ENCODE assay signal across 16 mouse cellular contexts in genomic region chr3:97274516-97275230, GRCm38 (mm10). TPM values are rescaled to one million over a fixed set of nuclear protein-coding genes. Genes with fewer than 3 reads are reported as not detected.
DNase-seq lines count a peak whose midpoint lies in the region; ATAC-seq and TF ChIP-seq lines count a peak whose summit lies in the region.
"Had no signal": no experiment of that assay in that cellular context is flagged by ENCODE, and none has a peak within 500 bp of the region (broad histone marks: within the 10 kb centered on the region; RNA-seq: fewer than 3 reads in every experiment).

No protein-coding gene starts in this region.

- peaks cover 5% of the 10 kb centered on the region; the same call in 1 of the 2 replicates for H3K4me1 ChIP-seq in kidney, embryonic 14.5 days (ENCODE audit: control insufficient read depth, insufficient read depth, low read length)
- 0 out of 2 replicates have a peak, but pooled peaks cover 9% of the 10 kb centered on the region for H3K4me1 ChIP-seq in kidney, postnatal 0 days (replicated peaks; ENCODE audit: insufficient read depth, low read length)
- H3K4me1 ChIP-seq in liver, embryonic 13.5 days (replicated peaks), result no peaks in the 10 kb centered on the region; the same call in 1 of the 2 replicates

- peak; percentile 46 for DNase-seq in kidney, adult 18-20 months
- DNase-seq in kidney, postnatal 0 days (ENCODE audit: low spot score), result no peak
- DNase-seq in liver, embryonic 13.5 days, result no peak
- DNase-seq in yolk sac, embryonic 10.5 days (ENCODE audit: low spot score), result peak; percentile 61
- DNase-seq in ovary, adult 18-20 months (ENCODE audit: low spot score), result no peak
- DNase-seq: cerebellum, postnatal 10 days; embryo, embryonic 11 days; heart, adult 18-20 months; lung, postnatal 14 days had no signal

- no peak for TF ChIP-seq CTCF in kidney, postnatal 0 days (IDR thresholded peaks at IDR 0.05; ENCODE audit: low read depth)

- no peak for ATAC-seq in kidney, embryonic 14.5 days (ENCODE audit: low FRiP score, low TSS enrichment)
- ATAC-seq in kidney, postnatal 0 days (replicated peaks; ENCODE audit: low FRiP score, low read depth), result peak; percentile 75; the same call in 1 of the 2 replicates
- 0 out of 2 replicates have a peak, but pooled peaks have one; percentile 36 for ATAC-seq in liver, embryonic 13.5 days (ENCODE audit: low read depth)
- ATAC-seq in granulocyte monocyte progenitor cell, adult 5-6 weeks (replicated peaks; ENCODE audit: poor library complexity, severe bottlenecking), result no peak
- no peak for ATAC-seq in CD4-positive, CD25-positive, alpha-beta regulatory T cell, adult 4 months

- no peak overlapping the region for H3K27ac ChIP-seq in kidney, embryonic 14.5 days (ENCODE audit: low read depth, low read length)
- H3K27ac ChIP-seq in kidney, postnatal 0 days, result peak overlapping the region; percentile 42; the same call in 1 of the 2 replicates
- no peak overlapping the region for H3K27ac ChIP-seq in liver, embryonic 13.5 days
- H3K27ac ChIP-seq: forebrain, embryonic 12.5 days; heart, embryonic 15.5 days; hindbrain, embryonic 14.5 days; limb, embryonic 13.5 days had no signal

- no peaks in the 10 kb centered on the region for H3K9me3 ChIP-seq in kidney, embryonic 14.5 days (ENCODE audit: control insufficient read depth, low read length)
- H3K9me3 ChIP-seq in kidney, postnatal 0 days (replicated peaks; ENCODE audit: low read length), result no peaks in the 10 kb centered on the region
- H3K9me3 ChIP-seq in liver, embryonic 13.5 days (replicated peaks), result no peaks in the 10 kb centered on the region
- H3K9me3 ChIP-seq: forebrain, embryonic 12.5 days; heart, embryonic 15.5 days; limb, embryonic 13.5 days had no signal

- no peak overlapping the region for H3K4me3 ChIP-seq in kidney, embryonic 14.5 days (ENCODE audit: low read length)
- H3K4me3 ChIP-seq in kidney, postnatal 0 days (replicated peaks; ENCODE audit: low read depth, low read length), result no peak overlapping the region
- no peak overlapping the region for H3K4me3 ChIP-seq in liver, embryonic 13.5 days (replicated peaks)
- H3K4me3 ChIP-seq: forebrain, embryonic 12.5 days; heart, embryonic 15.5 days; limb, embryonic 13.5 days had no signal

- no peak overlapping the region for H3K9ac ChIP-seq in kidney, embryonic 14.5 days (ENCODE audit: low read depth, low read length)
- no peak overlapping the region for H3K9ac ChIP-seq in kidney, postnatal 0 days (ENCODE audit: low read depth, low read length)
- no peak overlapping the region for H3K9ac ChIP-seq in liver, embryonic 13.5 days
- H3K9ac ChIP-seq: forebrain, embryonic 12.5 days; heart, embryonic 15.5 days; hindbrain, embryonic 14.5 days; limb, embryonic 13.5 days had no signal

- no peak overlapping the region for H3K4me2 ChIP-seq in kidney, embryonic 14.5 days (replicated peaks; ENCODE audit: low read depth, low read length)
- H3K4me2 ChIP-seq in kidney, postnatal 0 days (ENCODE audit: low read length), result peak overlapping the region; percentile 23; the same call in 1 of the 2 replicates
- H3K4me2 ChIP-seq in liver, embryonic 13.5 days, result peak overlapping the region; percentile 16; the same call in 1 of the 2 replicates
- H3K4me2 ChIP-seq: forebrain, embryonic 12.5 days; heart, embryonic 15.5 days; hindbrain, embryonic 14.5 days; limb, embryonic 13.5 days had no signal

- WGBS in kidney, embryonic 14.5 days, result 73% methylated on average over 15 of the region's 15 CpGs
- WGBS in kidney, postnatal 0 days, result 72% methylated on average over 15 of the region's 15 CpGs
- WGBS in liver, embryonic 13.5 days (ENCODE audit: insufficient replicate concordance), result 68% methylated on average over 15 of the region's 15 CpGs

- 0 out of 2 replicates have a peak, but pooled peaks cover 6% of the 10 kb centered on the region for H3K36me3 ChIP-seq in kidney, embryonic 14.5 days (ENCODE audit: control insufficient read depth, insufficient read depth, low read length)
- H3K36me3 ChIP-seq in kidney, postnatal 0 days (ENCODE audit: insufficient read depth, low read length), result no peaks in the 10 kb centered on the region
- H3K36me3 ChIP-seq in liver, embryonic 13.5 days, result no peaks in the 10 kb centered on the region
- H3K36me3 ChIP-seq: heart, embryonic 15.5 days had no signal

- H3K27me3 ChIP-seq in kidney, embryonic 14.5 days (ENCODE audit: control insufficient read depth, insufficient read depth, low read length), result no peaks in the 10 kb centered on the region
- H3K27me3 ChIP-seq in kidney, postnatal 0 days (ENCODE audit: insufficient read depth, low read length), result no peaks in the 10 kb centered on the region
- H3K27me3 ChIP-seq in liver, embryonic 13.5 days, result no peaks in the 10 kb centered on the region
- H3K27me3 ChIP-seq: forebrain, embryonic 12.5 days; heart, embryonic 15.5 days; limb, embryonic 13.5 days had no signal

RNA-seq across cellular contexts. Expression of gene Bcl9, which starts 23.0 kb away (rescaled TPM):
- 57.3 and 72.4 TPM in 2 replicates for polyA plus RNA-seq in kidney, embryonic 14.5 days (2014; fragmentation: Nextera tagmentation; extraction: Ambion mirVana)
- 42.0 and 43.7 TPM in 2 replicates for polyA plus RNA-seq in kidney, postnatal 0 days (2015; fragmentation: Nextera tagmentation; extraction: Ambion mirVana)
- 4.4 and 4.5 TPM in 2 replicates for polyA plus RNA-seq in liver, embryonic 13.5 days (2015; fragmentation: Nextera tagmentation; extraction: Ambion mirVana)
- 25.3 and 43.8 TPM in 2 replicates for total RNA-seq in granulocyte monocyte progenitor cell, adult 5-6 weeks (2014; fragmentation: Nextera tagmentation)
- total RNA-seq in granulocyte monocyte progenitor cell, adult 5-6 weeks (2017), result 3.5 and 6.2 TPM in 2 replicates
- polyA plus RNA-seq in CD4-positive, CD25-positive, alpha-beta regulatory T cell, adult 4 months (2017; shearing (Covaris generic)), result 1 to 10 TPM; 2.4 to 4.8 TPM

Comparison
In these comparisons a context has a peak if more than half of its experiments do, and no peak if none do; other contexts are left out.
1. DNase-seq: peak in kidney, adult 18-20 months (single experiment) and yolk sac, embryonic 10.5 days (single experiment); none in kidney, postnatal 0 days (single experiment), liver, embryonic 13.5 days (single experiment) and ovary, adult 18-20 months (single experiment).
2. ATAC-seq: peak in kidney, postnatal 0 days (single experiment) and liver, embryonic 13.5 days (single experiment); none in kidney, embryonic 14.5 days (single experiment), granulocyte monocyte progenitor cell, adult 5-6 weeks (single experiment) and CD4-positive, CD25-positive, alpha-beta regulatory T cell, adult 4 months (single experiment).